ENCODE assay signal across 8 mouse cellular contexts in the genomic region with DNA sequence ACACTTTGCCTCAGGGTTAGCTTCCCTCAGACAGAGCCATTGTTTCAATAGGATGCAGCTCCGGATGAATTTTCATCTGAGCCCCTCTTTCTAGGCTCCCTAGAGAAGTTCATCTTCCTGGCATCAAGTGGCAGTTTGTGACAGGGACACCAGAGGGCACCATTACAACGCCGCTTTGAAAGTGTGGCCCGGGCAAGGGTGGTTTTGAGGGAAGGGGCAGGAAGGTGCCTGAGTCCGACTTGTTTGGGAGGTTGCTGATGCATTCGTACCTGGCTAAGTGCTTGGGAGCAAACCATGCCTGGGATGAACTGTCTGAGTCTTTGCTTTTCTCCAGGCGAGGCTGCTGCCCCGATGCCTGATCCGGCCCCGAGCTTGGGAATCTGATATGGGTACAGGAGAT. TPM values are rescaled to one million over a fixed set of nuclear protein-coding genes. Genes with fewer than 3 reads are reported as not detected.
DNase-seq lines count a peak whose midpoint lies in the region; ATAC-seq and TF ChIP-seq lines count a peak whose summit lies in the region.
"Not testable (repeated sequence)": the region's sequence is repeated elsewhere in the genome, so short reads cannot be mapped to it uniquely, and the experiment has no call there.

No protein-coding gene starts in this region.

- not testable (repeated sequence) for H3K79me2 ChIP-seq in C2C12 (ENCODE audit: control insufficient read depth, insufficient read depth)

- not testable (repeated sequence) for H3K27ac ChIP-seq in embryonic facial prominence, embryonic 11.5 days (replicated peaks; ENCODE audit: low read depth, low read length); kidney, adult 2 months (ENCODE audit: insufficient read depth, low read depth, low read length)
- H3K27ac ChIP-seq in heart, embryonic 13.5 days (replicated peaks): 0 out of 2 replicates have a peak overlapping the region, but pooled peaks have one; percentile 67
- H3K27ac ChIP-seq in limb, embryonic 15.5 days: peak overlapping the region; percentile 89
- H3K27ac ChIP-seq in stomach, embryonic 16.5 days (ENCODE audit: low read length): peak overlapping the region; percentile 93

- DNase-seq in adrenal gland, postnatal 10 days: peak; percentile 75
- peak; percentile 81 for DNase-seq in embryonic facial prominence, embryonic 11.5 days (ENCODE audit: low spot score)
- peak; percentile 66 for DNase-seq in kidney, adult 2 months
- DNase-seq in naive thymus-derived CD4-positive, alpha-beta T cell, adult 2 months (ENCODE audit: low read depth): peak; percentile 83

- H3K4me1 ChIP-seq in embryonic facial prominence, embryonic 11.5 days (ENCODE audit: control insufficient read depth, insufficient read depth, low read length): peaks cover 24% of the 10 kb centered on the region
- peaks cover 61% of the 10 kb centered on the region for H3K4me1 ChIP-seq in heart, embryonic 13.5 days
- peaks cover 14% of the 10 kb centered on the region for H3K4me1 ChIP-seq in kidney, adult 2 months (ENCODE audit: control insufficient read depth, insufficient read depth, low read length)
- peaks cover 62% of the 10 kb centered on the region for H3K4me1 ChIP-seq in limb, embryonic 15.5 days
- H3K4me1 ChIP-seq in stomach, embryonic 16.5 days (ENCODE audit: control insufficient read depth, insufficient read depth, low read length): peaks cover 49% of the 10 kb centered on the region

- not testable (repeated sequence) for H3K9me3 ChIP-seq in embryonic facial prominence, embryonic 11.5 days (replicated peaks; ENCODE audit: control insufficient read depth, low read length); heart, embryonic 13.5 days; limb, embryonic 15.5 days; stomach, embryonic 16.5 days (replicated peaks; ENCODE audit: control insufficient read depth, low read length)

- not testable (repeated sequence) for H3K4me3 ChIP-seq in C2C12 (ENCODE audit: insufficient read depth, poor library complexity, severe bottlenecking); embryonic facial prominence, embryonic 11.5 days (ENCODE audit: low read depth, low read length); heart, embryonic 13.5 days; kidney, adult 2 months (ENCODE audit: insufficient read depth, low read depth, low read length); limb, embryonic 15.5 days; stomach, embryonic 16.5 days (replicated peaks; ENCODE audit: low read length)

- not testable (repeated sequence) for ATAC-seq in embryonic facial prominence, embryonic 11.5 days (replicated peaks; ENCODE audit: insufficient number of reproducible peaks, low FRiP score, low TSS enrichment, low read depth); heart, embryonic 13.5 days (ENCODE audit: extremely low read depth, insufficient number of reproducible peaks, low FRiP score, low TSS enrichment); limb, embryonic 15.5 days (ENCODE audit: insufficient number of reproducible peaks, low FRiP score, low TSS enrichment, low read depth); stomach, embryonic 16.5 days (ENCODE audit: insufficient read depth, low FRiP score)

- not testable (repeated sequence) for H3K27me3 ChIP-seq in C2C12 (ENCODE audit: control insufficient read depth, insufficient read depth, insufficient read length); embryonic facial prominence, embryonic 11.5 days (ENCODE audit: control insufficient read depth, insufficient read depth, low read length); heart, embryonic 13.5 days (replicated peaks); kidney, adult 2 months (replicated peaks; ENCODE audit: control insufficient read depth, insufficient read depth, low read length); limb, embryonic 15.5 days; stomach, embryonic 16.5 days (ENCODE audit: control insufficient read depth, insufficient read depth, low read length)

- H3K79me3 ChIP-seq in C2C12 (ENCODE audit: low read depth): not testable (repeated sequence)

- 27% methylated on average over 10 of the region's 10 CpGs for WGBS in embryonic facial prominence, embryonic 11.5 days
- 54% methylated on average over 10 of the region's 10 CpGs for WGBS in heart, embryonic 13.5 days
- 38% methylated on average over 10 of the region's 10 CpGs for WGBS in kidney, adult 2 months
- 12% methylated on average over 10 of the region's 10 CpGs for WGBS in limb, embryonic 15.5 days
- 37% methylated on average over 10 of the region's 10 CpGs for WGBS in stomach, embryonic 16.5 days

- peaks cover 67% of the 10 kb centered on the region for H3K36me3 ChIP-seq in C2C12 (ENCODE audit: control insufficient read depth, insufficient read depth)
- H3K36me3 ChIP-seq in embryonic facial prominence, embryonic 11.5 days (replicated peaks; ENCODE audit: control insufficient read depth, insufficient read depth, low read depth, low read length); kidney, adult 2 months (ENCODE audit: control insufficient read depth, insufficient read depth, low read length); stomach, embryonic 16.5 days (ENCODE audit: control insufficient read depth, insufficient read depth, low read length): not testable (repeated sequence)
- H3K36me3 ChIP-seq in heart, embryonic 13.5 days: peaks cover 46% of the 10 kb centered on the region
- H3K36me3 ChIP-seq in limb, embryonic 15.5 days: peaks cover 17% of the 10 kb centered on the region; the same call in 1 of the 2 replicates

- not testable (repeated sequence) for H3K4me2 ChIP-seq in embryonic facial prominence, embryonic 11.5 days (ENCODE audit: low read depth, low read length); heart, embryonic 13.5 days
- H3K4me2 ChIP-seq in limb, embryonic 15.5 days: peak overlapping the region; percentile 25
- peak overlapping the region; percentile 38 for H3K4me2 ChIP-seq in stomach, embryonic 16.5 days (ENCODE audit: low read depth, low read length)

- not testable (repeated sequence) for H3K9ac ChIP-seq in embryonic facial prominence, embryonic 11.5 days (replicated peaks; ENCODE audit: low read length); heart, embryonic 13.5 days; limb, embryonic 15.5 days
- H3K9ac ChIP-seq in stomach, embryonic 16.5 days (ENCODE audit: low read length): peak overlapping the region; percentile 43; the same call in 1 of the 2 replicates

- TF ChIP-seq POLR2A in kidney, adult 2 months (IDR thresholded peaks at IDR 0.05; ENCODE audit: low read depth, low read length): not testable (repeated sequence)

- not testable (repeated sequence) for H3ac ChIP-seq in C2C12 (ENCODE audit: control insufficient read depth, insufficient read length, low read depth)

- TF ChIP-seq CTCF in C2C12 (IDR thresholded peaks at IDR 0.05; ENCODE audit: control insufficient read depth, insufficient read depth, insufficient read length): peak; percentile 54
- peak; percentile 74 for TF ChIP-seq CTCF in kidney, adult 2 months (conservative IDR thresholded peaks at IDR 0.05; ENCODE audit: insufficient read depth, insufficient read length, low read depth, low read length)

RNA-seq across cellular contexts. Expression of a gene that starts 5.3 kb away (rescaled TPM):
- polyA plus RNA-seq in C2C12 (2012; fragmentation: generic; extraction: Trizol): 31.9 TPM
- total RNA-seq in adrenal gland, postnatal 10 days (2021): 10 to 100 TPM; 26.2 to 34.7 TPM
- 32.7 and 40.2 TPM in 2 replicates for polyA plus RNA-seq in embryonic facial prominence, embryonic 11.5 days (2014; fragmentation: Nextera tagmentation; extraction: Ambion mirVana)
- 27.9 and 28.3 TPM in 2 replicates for polyA plus RNA-seq in heart, embryonic 13.5 days (2015; fragmentation: Nextera tagmentation; extraction: Ambion mirVana)
- polyA plus RNA-seq in kidney, adult 2 months (2012; rRNA removed): 18.0 and 19.6 TPM in 2 replicates
- polyA plus RNA-seq in limb, embryonic 15.5 days (2015; fragmentation: Nextera tagmentation; extraction: Ambion mirVana): 43.9 and 51.7 TPM in 2 replicates
- polyA plus RNA-seq in stomach, embryonic 16.5 days (2015; fragmentation: Nextera tagmentation; extraction: Ambion mirVana): 28.8 and 30.1 TPM in 2 replicates

RNA-seq across cellular contexts. Expression of a gene that starts 14.7 kb away (rescaled TPM):
- 24.1 TPM for polyA plus RNA-seq in C2C12 (2012; fragmentation: generic; extraction: Trizol)
- 1 to 10 TPM; 3.8 to 6.5 TPM for total RNA-seq in adrenal gland, postnatal 10 days (2021)
- polyA plus RNA-seq in embryonic facial prominence, embryonic 11.5 days (2014; fragmentation: Nextera tagmentation; extraction: Ambion mirVana): 55.4 and 57.1 TPM in 2 replicates
- 21.1 and 22.9 TPM in 2 replicates for polyA plus RNA-seq in heart, embryonic 13.5 days (2015; fragmentation: Nextera tagmentation; extraction: Ambion mirVana)
- 0.11 and 0.14 TPM in 2 replicates for polyA plus RNA-seq in kidney, adult 2 months (2012; rRNA removed)
- 23.2 and 24.1 TPM in 2 replicates for polyA plus RNA-seq in limb, embryonic 15.5 days (2015; fragmentation: Nextera tagmentation; extraction: Ambion mirVana)
- 26.9 and 28.1 TPM in 2 replicates for polyA plus RNA-seq in stomach, embryonic 16.5 days (2015; fragmentation: Nextera tagmentation; extraction: Ambion mirVana)

RNA-seq across cellular contexts. Expression of a gene that starts 58.9 kb away (rescaled TPM):
- 4.5 TPM for polyA plus RNA-seq in C2C12 (2012; fragmentation: generic; extraction: Trizol)
- total RNA-seq in adrenal gland, postnatal 10 days (2021): 10 to 100 TPM; 13.3 to 15.4 TPM
- polyA plus RNA-seq in embryonic facial prominence, embryonic 11.5 days (2014; fragmentation: Nextera tagmentation; extraction: Ambion mirVana): 4.4 and 4.6 TPM in 2 replicates
- 2.3 and 2.6 TPM in 2 replicates for polyA plus RNA-seq in heart, embryonic 13.5 days (2015; fragmentation: Nextera tagmentation; extraction: Ambion mirVana)
- polyA plus RNA-seq in kidney, adult 2 months (2012; rRNA removed): 8.7 and 9.9 TPM in 2 replicates
- 4.1 and 4.2 TPM in 2 replicates for polyA plus RNA-seq in limb, embryonic 15.5 days (2015; fragmentation: Nextera tagmentation; extraction: Ambion mirVana)
- 5.0 and 5.3 TPM in 2 replicates for polyA plus RNA-seq in stomach, embryonic 16.5 days (2015; fragmentation: Nextera tagmentation; extraction: Ambion mirVana)

Comparison
In these comparisons a context has a peak if more than half of its experiments do, and no peak if none do; other contexts are left out.
1. RNA of a gene that starts 14.7 kb away (polyA plus RNA-seq): 55.4 to 57.1 TPM in embryonic facial prominence, embryonic 11.5 days, 26.9 to 28.1 TPM in stomach, embryonic 16.5 days, 24.1 TPM in C2C12 (single experiment), 23.2 to 24.1 TPM in limb, embryonic 15.5 days and 21.1 to 22.9 TPM in heart, embryonic 13.5 days; 0.11 to 0.14 TPM in kidney, adult 2 months; every median in the first group is over 10 times any median in the second.
2. Peak in every context shown above with its lines, with median percentiles within 50 percentile points of each other: DNase-seq.